Mouse (Mus musculus) lung, postnatal 0 days (tissue): ENCODE results near the gene 1700001C19Rik.

Source experiments
- CTCF ChIP-seq: IDR thresholded peaks from 2 replicates; pipeline ENCODE4 v1.5.1; 2016; ENCODE audit warnings: antibody characterized with exemption, mild to moderate bottlenecking
- EP300 ChIP-seq: IDR thresholded peaks from 2 replicates; pipeline ENCODE4 v1.6.1; 2016; ENCODE audit warnings: antibody characterized with exemption, mild to moderate bottlenecking, control low read depth

DNA sequence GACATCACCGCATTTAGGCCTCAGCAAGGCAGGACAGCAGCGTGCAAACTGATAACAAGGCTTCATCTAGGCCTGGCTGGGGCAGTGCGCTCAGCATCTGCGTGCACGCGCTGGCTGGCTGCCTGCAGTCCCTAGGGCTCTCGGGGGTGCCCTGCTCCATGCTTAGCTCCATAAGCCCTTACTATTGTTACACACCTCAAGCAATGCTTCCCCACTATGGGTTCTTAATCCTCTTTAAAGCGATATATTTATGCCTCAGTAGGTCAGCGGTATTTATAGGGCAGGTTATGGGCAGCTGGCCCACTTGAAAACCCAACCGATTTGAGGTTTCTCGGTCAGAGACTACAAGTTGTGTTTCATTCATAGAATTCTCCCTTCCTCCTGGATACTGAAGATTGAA lies 55.3 kb downstream of the 1700001C19Rik start:
- TF ChIP-seq CTCF, result no peak
- no peak for TF ChIP-seq EP300
